Mouse (Mus musculus) CD4-positive, CD25-positive, alpha-beta regulatory T cell, adult 2 months (primary cell): ENCODE results near the gene Tril.

Experiments used
- DNase-seq: peaks from one replicate; pipeline ENCODE4 v3.0.0-alpha.2; 2012; ENCODE audit warnings: low read depth, low spot score

The Tril gene

GRCm38 (mm10) chr6:53806591-53807023 is 14.0 kb downstream of the Tril start:
- no peak for DNase-seq

DNA sequence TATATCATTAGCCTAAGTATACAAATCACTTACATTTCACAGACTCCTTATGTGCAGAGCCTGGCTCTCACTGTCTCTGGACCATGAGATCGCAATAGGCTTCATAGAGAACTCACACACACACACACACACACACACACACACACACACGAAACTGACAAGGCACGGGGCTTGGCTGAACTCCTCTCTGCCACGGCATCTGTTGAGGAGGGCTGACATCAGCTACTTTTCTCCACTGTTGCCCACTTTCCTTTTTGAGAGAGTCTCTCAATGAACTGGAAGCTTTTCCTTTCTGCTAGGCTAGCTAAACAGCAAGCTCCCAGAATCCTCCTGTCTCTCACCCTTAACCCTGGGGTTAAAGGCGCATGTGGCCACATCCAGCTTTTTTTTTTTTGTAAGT is 14.6 kb downstream of the Tril start:
- no peak for DNase-seq

- no peak for DNase-seq
Measured at GRCm38 (mm10) chr6:53804145-53804544, 16.5 kb downstream of the Tril start.

DNA sequence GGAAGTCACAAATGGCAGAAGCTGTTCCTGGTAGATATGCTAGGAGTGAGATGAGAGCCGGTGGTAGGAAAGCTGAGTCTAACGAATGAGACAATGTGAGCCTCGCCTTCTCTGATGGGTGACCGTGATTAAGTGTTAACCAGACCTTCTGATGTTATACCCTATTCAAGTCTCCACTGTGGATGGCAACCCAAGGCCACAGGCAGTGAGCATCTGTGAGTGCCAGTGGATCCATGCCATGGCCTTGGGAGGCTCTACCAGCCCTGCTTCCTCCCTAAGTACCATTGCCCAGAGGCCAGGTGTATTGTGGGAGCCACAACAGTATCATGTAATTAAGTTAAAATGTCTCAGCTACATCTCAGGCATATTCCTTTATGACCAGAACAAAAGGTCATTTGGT is 17.1 kb downstream of the Tril start:
- DNase-seq, result no peak

DNA sequence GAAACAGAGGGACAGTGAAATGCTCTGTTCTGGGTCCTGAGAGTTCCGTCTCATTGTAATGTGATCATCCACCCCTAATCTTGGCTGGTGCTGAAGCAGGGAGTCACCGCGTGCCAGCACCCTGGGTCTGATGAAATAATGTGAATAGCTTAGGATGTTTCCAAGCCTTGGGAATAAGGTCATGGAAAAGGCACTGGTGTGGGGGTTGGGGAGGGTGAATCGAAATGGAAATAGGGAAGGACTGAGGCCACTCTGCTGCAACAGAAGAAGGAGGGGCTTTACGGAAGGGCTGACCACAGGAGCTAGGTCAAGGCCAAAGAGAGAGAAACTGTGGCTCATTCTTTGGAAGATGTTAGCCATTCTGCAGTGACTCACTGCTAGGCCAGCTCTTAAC is 18.7 kb downstream of the Tril start:
- DNase-seq, result no peak

GRCm38 (mm10) chr6:53801269-53801892 is 19.2 kb downstream of the Tril start:
- DNase-seq, result no peak

DNA sequence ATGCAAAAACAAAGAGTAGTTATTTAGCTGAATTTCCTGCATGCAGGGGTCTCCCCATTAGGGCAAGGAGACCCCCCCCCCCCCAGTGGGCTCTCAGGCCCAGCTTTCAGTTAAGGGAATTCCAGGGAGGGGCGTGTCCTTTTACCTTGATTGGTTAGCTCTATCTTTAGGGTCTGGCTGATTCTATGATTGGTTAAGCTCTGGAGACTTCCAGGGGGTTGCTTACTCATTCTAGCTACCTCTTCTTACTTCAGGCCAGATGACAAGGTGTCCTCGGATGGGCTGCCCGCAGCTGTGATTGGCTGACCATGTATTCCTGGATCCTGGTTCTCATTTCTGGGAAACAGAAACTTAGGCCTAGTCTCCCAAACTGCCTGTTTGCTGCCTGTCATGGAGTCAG is 21.8 kb downstream of the Tril start:
- no peak for DNase-seq

GRCm38 (mm10) chr6:53796835-53797234 is 23.8 kb downstream of the Tril start:
- no peak for DNase-seq

DNA sequence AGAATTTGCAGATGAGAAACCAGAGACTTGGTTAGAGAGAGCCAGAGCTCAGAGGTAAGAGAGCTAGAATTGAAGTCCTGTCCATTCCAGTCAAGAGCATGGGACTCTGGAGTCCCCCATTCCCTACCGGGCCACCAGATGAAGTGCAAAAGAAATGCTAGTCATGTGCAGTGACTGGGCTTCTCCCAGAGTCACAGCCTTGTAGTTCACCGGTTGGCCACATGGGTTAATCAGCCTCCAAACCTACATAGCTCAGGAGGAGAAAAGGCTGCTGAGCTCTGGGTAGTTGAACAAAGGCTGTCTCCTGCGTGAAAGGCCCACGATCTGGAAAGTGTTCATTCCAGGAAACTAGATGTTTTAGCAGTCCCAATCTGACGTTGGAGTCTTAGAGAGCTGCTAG is 24.8 kb downstream of the Tril start:
- DNase-seq, result peak; percentile 35

GRCm38 (mm10) chr6:53795078-53795477 is 25.6 kb downstream of the Tril start:
- no peak for DNase-seq

GRCm38 (mm10) chr6:53794323-53794971 is 26.2 kb downstream of the Tril start:
- no peak for DNase-seq

DNA sequence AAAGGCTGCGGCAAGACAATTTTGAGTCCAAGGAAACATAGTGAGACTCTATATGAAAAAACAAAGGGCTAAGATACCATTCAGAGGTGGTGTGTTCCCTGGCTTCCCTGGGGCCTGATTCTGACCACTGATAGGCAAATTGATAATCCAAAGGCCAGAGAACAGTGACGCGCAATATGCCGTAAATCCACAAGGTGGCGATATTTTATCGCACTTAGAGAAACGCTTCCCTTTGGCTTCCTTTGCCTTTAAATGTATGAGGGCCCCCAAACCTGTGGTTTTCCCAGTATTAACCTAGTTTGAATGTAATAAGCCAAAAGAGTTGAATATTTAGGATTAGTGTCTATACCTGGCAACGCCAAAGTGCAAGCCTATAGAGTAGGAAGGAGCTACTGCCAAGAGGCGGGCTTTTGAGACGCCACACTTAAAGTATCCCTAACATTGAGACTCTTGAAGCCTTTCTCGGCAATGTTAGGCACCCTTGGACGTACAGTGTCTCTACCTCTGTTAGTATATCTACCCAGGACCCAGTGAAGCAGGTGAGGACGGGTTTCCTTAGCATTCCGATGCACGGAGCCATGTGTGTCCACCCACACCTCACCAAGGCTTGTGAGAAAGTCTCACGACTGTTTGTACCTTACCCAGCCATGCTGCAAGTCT is 37.6 kb downstream of the Tril start:
- DNase-seq, result peak; percentile 49

GRCm38 (mm10) chr6:53782273-53782672 is 38.4 kb downstream of the Tril start:
- DNase-seq, result no peak

GRCm38 (mm10) chr6:53781171-53781570 is 39.5 kb downstream of the Tril start:
- DNase-seq, result peak; percentile 78

DNA sequence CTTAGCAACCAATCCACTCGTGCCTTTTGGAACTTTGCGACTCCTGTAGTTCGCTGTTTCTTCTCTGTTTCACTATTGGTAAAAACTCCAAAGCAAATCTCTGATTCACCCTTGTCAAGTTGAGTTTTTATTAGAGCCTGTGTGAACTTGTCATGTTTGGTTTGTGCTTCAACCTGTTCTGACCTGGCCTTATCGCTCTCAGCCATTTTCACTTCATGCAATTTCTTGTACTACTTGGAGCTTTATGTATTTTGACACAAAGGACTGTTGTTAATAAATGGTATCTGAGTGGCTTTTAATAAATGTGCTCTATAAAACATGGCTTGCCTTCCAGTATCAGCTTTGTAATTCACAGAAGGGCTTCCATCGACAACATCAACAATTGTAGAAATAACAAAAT is 40.6 kb downstream of the Tril start:
- DNase-seq, result no peak

DNA sequence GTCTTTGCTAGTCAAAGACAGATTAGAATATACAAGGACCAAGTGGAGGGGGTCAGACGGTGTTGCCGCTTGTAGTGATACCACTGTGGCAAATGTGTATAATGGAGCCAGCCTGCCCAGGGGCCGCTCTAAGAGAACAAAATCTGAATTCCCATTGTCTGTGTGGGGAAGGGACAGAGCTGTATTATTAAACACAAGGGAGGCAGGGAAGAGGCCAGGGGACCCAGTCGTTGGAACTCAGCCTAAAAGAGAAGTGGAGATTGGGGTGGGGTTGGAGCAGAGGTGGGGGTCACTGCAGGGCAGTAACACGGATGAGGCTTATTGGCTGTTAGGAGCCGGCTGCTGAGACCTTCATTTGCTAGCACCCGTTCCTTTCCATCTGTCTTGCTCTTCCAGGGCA is 41.1 kb downstream of the Tril start:
- DNase-seq, result no peak

DNA sequence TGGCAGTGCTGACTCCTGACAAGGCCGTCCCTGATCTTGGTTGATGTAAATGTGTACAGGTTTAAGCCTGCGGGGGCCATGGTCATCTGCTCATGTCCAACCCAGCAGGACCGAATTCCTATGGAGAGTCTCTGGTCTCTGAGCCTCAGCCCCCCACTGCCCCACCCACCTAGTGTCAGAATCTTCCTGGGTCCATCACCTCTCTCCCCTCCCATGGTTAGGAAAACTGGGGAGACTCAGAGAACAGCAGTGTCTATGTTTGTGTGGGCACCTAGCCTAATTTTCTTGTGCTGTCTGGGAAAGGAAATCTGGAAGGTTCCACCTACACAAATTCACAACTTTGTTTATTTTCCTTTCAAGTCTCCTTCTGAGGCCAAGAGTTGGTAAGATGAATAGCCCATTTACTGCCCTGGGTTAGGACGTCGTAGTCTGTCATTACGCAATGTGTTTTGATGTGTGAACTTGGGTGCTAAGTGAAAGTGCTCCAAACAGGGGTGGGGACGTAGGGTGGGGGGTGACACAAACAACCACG is 42.1 kb downstream of the Tril start:
- DNase-seq, result no peak

GRCm38 (mm10) chr6:53768275-53768674 is 52.4 kb downstream of the Tril start:
- no peak for DNase-seq

- DNase-seq, result no peak
Measured at GRCm38 (mm10) chr6:53766243-53766915, 54.3 kb downstream of the Tril start.

DNA sequence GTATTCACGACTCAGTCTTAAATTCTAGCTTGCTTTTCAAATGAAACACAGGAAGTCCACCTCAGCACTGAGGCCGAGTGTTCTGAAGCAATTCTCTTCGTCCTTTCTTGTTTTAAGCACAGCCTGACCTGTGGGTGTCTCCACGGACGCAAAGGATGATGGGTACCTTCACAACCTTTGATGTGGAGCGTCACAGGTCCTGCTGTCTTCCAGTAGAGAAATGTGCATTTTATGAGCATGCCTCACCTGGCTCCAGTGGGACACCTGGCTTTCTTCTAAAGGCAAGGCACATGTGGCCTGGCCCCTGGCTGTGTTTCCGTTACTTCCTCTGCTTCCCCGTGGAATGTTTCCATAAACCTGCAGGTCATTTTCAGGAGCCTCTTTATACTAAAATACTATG is 54.9 kb downstream of the Tril start:
- DNase-seq, result no peak
